Mouse (Mus musculus): ENCODE results near the gene Emilin1. TPM values are rescaled to one million over a fixed set of nuclear protein-coding genes. Genes with fewer than 3 reads are reported as not detected.

Gene Emilin1
- polyA plus RNA-seq, 1 experiment from 2014 or later = 12.3 TPM

- H3K9me3 ChIP-seq (replicated peaks; ENCODE audit: control insufficient read depth, low read length, poor library complexity, severe bottlenecking) = no peaks in the 10 kb centered on the region
- no peak overlapping the region for H3K4me3 ChIP-seq (ENCODE audit: low read depth, low read length)
- no peaks in the 10 kb centered on the region for H3K36me3 ChIP-seq (ENCODE audit: control insufficient read depth, insufficient read depth, low read length)
- H3K9ac ChIP-seq (ENCODE audit: low read depth, low read length) = no peak overlapping the region
- no peak overlapping the region for H3K27ac ChIP-seq (ENCODE audit: low read length)
- no peak for ATAC-seq
- H3K27me3 ChIP-seq (ENCODE audit: control insufficient read depth, insufficient read depth, low read depth, low read length) = no peaks in the 10 kb centered on the region
- H3K4me2 ChIP-seq (ENCODE audit: low read length) = no peak overlapping the region
- peaks cover 10% of the 10 kb centered on the region for H3K4me1 ChIP-seq (ENCODE audit: control insufficient read depth, insufficient read depth, low read length)
- WGBS = 53% methylated on average over 5 of the region's 5 CpGs
Measured at GRCm38 (mm10) chr5:30912156-30912555, 1.0 kb upstream of the Emilin1 start.

DNA sequence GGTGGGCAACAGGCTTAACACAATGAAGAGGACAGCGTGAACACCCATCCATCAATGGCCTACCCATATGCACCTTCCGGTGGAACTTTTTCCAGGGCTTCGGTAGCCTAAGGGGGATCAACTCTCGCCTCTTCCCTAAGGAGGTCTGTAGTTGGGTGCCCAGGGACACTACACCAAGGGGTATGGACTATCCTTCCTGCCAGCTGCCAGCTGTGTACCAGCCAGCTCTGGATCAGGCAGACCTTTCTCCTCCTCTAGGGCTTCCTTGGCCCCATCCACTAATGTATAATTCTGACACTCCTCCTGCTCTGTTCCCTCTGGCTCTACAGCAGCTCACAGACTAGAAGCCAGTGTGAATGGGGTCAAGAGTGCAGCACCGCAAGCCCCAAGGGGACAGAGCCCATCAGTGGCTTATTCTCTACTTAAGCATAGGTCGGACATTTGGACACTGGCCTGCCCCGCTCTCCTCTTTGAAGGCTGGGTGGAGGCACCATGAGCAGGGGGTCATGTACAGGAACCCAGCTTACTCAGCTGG is 966 bp downstream of the Emilin1 start:
- peak overlapping the region; percentile 31; the same call in 1 of the 2 replicates for H3K9ac ChIP-seq (ENCODE audit: low read depth, low read length)
- H3K27ac ChIP-seq (ENCODE audit: low read length) = peak overlapping the region; percentile 54
- H3K4me2 ChIP-seq (ENCODE audit: low read length) = peak overlapping the region; percentile 18; the same call in 1 of the 2 replicates
- no peak for ATAC-seq
- no peaks in the 10 kb centered on the region for H3K9me3 ChIP-seq (replicated peaks; ENCODE audit: control insufficient read depth, low read length, poor library complexity, severe bottlenecking)
- peak overlapping the region; percentile 4; the same call in 1 of the 2 replicates for H3K4me3 ChIP-seq (ENCODE audit: low read depth, low read length)
- H3K27me3 ChIP-seq (ENCODE audit: control insufficient read depth, insufficient read depth, low read depth, low read length) = no peaks in the 10 kb centered on the region
- 87% methylated on average over 7 of the region's 7 CpGs for WGBS
- peaks cover 4% of the 10 kb centered on the region for H3K4me1 ChIP-seq (ENCODE audit: control insufficient read depth, insufficient read depth, low read length)
- no peaks in the 10 kb centered on the region for H3K36me3 ChIP-seq (ENCODE audit: control insufficient read depth, insufficient read depth, low read length)

- Histone ChIP-seq H3K27me3 (ENCODE audit: control insufficient read depth, insufficient read depth, low read depth, low read length) (no peaks in the 10 kb centered on the region), H3K4me1 (ENCODE audit: control insufficient read depth, insufficient read depth, low read length) (peaks cover 4% of the 10 kb centered on the region), H3K4me3 (ENCODE audit: low read depth, low read length) (no peak overlapping the region), H3K4me2 (ENCODE audit: low read length) (no peak overlapping the region), H3K36me3 (ENCODE audit: control insufficient read depth, insufficient read depth, low read length) (no peaks in the 10 kb centered on the region), H3K9ac (ENCODE audit: low read depth, low read length) (no peak overlapping the region), H3K9me3 (replicated peaks; ENCODE audit: control insufficient read depth, low read length, poor library complexity, severe bottlenecking) (no peaks in the 10 kb centered on the region), H3K27ac (ENCODE audit: low read length) (no peak overlapping the region)
- WGBS = 85% methylated on average over 6 of the region's 6 CpGs
- no peak for ATAC-seq
Measured at GRCm38 (mm10) chr5:30914849-30915248, 1.6 kb downstream of the Emilin1 start.

DNA sequence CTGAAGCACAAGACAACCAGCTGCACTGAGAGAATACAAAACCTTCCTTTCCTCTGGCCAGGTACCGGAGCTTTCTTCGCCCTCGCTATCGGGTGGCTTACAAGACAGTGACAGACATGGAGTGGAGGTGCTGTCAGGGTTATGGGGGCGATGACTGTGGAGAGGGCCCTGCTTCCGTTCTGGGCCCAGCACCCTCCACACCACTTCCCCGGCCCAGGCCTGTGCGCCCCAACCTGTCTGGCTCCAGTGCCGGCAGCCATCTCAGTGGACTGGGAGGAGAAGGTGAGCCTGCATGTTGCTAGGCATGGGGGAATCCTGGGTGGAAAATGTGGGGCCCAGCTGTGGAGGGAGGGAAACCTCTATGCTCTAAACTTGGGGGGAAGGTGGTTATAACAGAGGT is 2.3 kb downstream of the Emilin1 start:
- no peaks in the 10 kb centered on the region for H3K36me3 ChIP-seq (ENCODE audit: control insufficient read depth, insufficient read depth, low read length)
- ATAC-seq = peak; percentile 40
- H3K4me3 ChIP-seq (ENCODE audit: low read depth, low read length) = no peak overlapping the region
- no peaks in the 10 kb centered on the region for H3K9me3 ChIP-seq (replicated peaks; ENCODE audit: control insufficient read depth, low read length, poor library complexity, severe bottlenecking)
- H3K9ac ChIP-seq (ENCODE audit: low read depth, low read length) = 0 out of 2 replicates have a peak overlapping the region, but pooled peaks have one; percentile 40
- no peak overlapping the region for H3K4me2 ChIP-seq (ENCODE audit: low read length)
- 65% methylated on average over 9 of the region's 9 CpGs for WGBS
- H3K4me1 ChIP-seq (ENCODE audit: control insufficient read depth, insufficient read depth, low read length) = peaks cover 4% of the 10 kb centered on the region
- H3K27me3 ChIP-seq (ENCODE audit: control insufficient read depth, insufficient read depth, low read depth, low read length) = no peaks in the 10 kb centered on the region
- H3K27ac ChIP-seq (ENCODE audit: low read length) = no peak overlapping the region

GRCm38 (mm10) chr5:30915974-30916433 is 2.8 kb downstream of the Emilin1 start:
- no peak overlapping the region for H3K9ac ChIP-seq (ENCODE audit: low read depth, low read length)
- no peaks in the 10 kb centered on the region for H3K36me3 ChIP-seq (ENCODE audit: control insufficient read depth, insufficient read depth, low read length)
- H3K4me3 ChIP-seq (ENCODE audit: low read depth, low read length) = no peak overlapping the region
- H3K9me3 ChIP-seq (replicated peaks; ENCODE audit: control insufficient read depth, low read length, poor library complexity, severe bottlenecking) = no peaks in the 10 kb centered on the region
- H3K27ac ChIP-seq (ENCODE audit: low read length) = peak overlapping the region; percentile 25; the same call in 1 of the 2 replicates
- peak overlapping the region; percentile 28 for H3K4me2 ChIP-seq (ENCODE audit: low read length)
- ATAC-seq = peak; percentile 88
- 4% methylated on average over 7 of the region's 7 CpGs for WGBS
- H3K4me1 ChIP-seq (ENCODE audit: control insufficient read depth, insufficient read depth, low read length) = peaks cover 4% of the 10 kb centered on the region
- no peaks in the 10 kb centered on the region for H3K27me3 ChIP-seq (ENCODE audit: control insufficient read depth, insufficient read depth, low read depth, low read length)

DNA sequence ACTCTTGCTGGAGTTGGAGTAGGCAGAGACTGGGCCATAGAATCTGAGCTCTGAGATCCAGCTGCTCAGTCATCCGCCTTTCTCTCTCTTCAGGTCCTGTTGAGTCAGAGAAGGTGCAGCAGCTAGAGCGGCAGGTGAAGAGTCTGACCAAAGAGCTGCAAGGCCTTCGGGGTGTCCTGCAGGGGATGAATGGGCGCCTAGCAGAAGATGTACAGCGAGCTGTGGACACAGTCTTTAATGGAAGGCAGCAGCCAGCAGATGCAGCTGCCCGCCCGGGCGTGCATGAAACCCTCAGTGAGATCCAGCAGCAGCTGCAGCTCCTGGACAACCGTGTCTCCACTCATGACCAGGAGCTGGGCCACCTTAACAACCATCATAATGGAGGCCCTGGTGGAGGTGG is 3.6 kb downstream of the Emilin1 start:
- Histone ChIP-seq H3K36me3 (ENCODE audit: control insufficient read depth, insufficient read depth, low read length) (no peaks in the 10 kb centered on the region), H3K9ac (ENCODE audit: low read depth, low read length) (peak overlapping the region; percentile 30; the same call in 1 of the 2 replicates), H3K27me3 (ENCODE audit: control insufficient read depth, insufficient read depth, low read depth, low read length) (no peaks in the 10 kb centered on the region), H3K4me2 (ENCODE audit: low read length) (no peak overlapping the region), H3K4me3 (ENCODE audit: low read depth, low read length) (no peak overlapping the region), H3K27ac (ENCODE audit: low read length) (no peak overlapping the region), H3K4me1 (ENCODE audit: control insufficient read depth, insufficient read depth, low read length) (peaks cover 5% of the 10 kb centered on the region), H3K9me3 (replicated peaks; ENCODE audit: control insufficient read depth, low read length, poor library complexity, severe bottlenecking) (no peaks in the 10 kb centered on the region)
- ATAC-seq = no peak
- 94% methylated on average over 9 of the region's 9 CpGs for WGBS

DNA sequence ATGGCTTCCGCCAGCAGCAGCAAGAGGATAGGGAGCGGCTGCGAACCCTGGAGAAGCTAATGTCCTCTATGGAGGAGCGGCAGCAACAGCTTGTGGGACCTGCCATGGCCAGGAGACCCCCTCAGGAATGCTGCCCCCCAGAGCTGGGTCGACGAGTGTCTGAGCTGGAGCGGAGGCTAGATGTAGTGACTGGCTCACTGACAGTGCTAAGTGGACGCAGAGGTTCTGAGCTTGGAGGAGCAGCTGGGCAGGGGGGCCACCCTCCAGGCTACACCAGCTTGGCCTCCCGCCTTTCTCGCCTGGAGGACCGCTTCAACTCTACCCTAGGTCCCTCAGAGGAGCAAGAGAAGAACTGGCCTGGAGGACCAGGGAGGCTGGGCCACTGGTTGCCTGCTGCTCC is 4.1 kb downstream of the Emilin1 start:
- 94% methylated on average over 11 of the region's 11 CpGs for WGBS
- H3K9ac ChIP-seq (ENCODE audit: low read depth, low read length) = peak overlapping the region; percentile 30; the same call in 1 of the 2 replicates

DNA sequence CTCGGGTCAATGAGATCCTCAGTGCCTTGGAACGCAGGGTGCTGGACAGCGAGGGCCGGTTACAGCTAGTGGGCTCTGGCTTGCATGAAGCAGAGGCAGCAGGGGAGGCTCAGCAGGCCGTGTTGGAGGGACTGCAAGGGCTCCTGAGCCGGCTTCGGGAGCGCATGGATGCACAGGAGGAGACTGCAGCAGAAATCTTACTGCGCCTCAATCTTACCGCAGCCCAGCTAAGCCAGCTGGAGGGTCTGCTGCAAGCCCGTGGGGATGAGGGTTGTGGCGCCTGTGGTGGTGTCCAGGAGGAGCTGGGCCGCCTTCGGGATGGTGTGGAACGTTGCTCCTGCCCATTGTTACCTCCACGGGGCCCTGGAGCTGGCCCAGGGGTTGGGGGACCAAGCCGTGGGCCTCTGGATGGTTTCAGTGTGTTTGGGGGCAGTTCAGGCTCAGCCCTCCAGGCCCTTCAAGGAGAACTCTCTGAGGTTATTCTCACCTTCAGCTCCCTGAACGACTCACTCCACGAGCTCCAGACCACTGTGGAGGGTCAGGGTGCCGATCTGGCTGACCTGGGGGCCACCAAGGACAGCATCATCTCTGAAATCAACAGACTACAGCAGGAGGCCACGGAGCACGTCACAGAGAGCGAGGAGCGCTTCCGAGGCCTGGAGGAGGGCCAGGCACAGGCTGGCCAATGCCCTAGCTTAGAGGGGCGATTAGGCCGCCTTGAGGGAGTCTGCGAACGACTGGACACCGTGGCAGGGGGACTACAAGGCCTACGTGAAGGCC is 4.9 kb downstream of the Emilin1 start:
- WGBS = 84% methylated on average over 31 of the region's 31 CpGs
- H3K27ac ChIP-seq (ENCODE audit: low read length) = no peak overlapping the region
- H3K36me3 ChIP-seq (ENCODE audit: control insufficient read depth, insufficient read depth, low read length) = no peaks in the 10 kb centered on the region
- 0 out of 2 replicates have a peak overlapping the region, but pooled peaks have one; percentile 14 for H3K9ac ChIP-seq (ENCODE audit: low read depth, low read length)
- H3K4me3 ChIP-seq (ENCODE audit: low read depth, low read length) = no peak overlapping the region
- no peak for ATAC-seq
- H3K27me3 ChIP-seq (ENCODE audit: control insufficient read depth, insufficient read depth, low read depth, low read length) = no peaks in the 10 kb centered on the region
- H3K4me2 ChIP-seq (ENCODE audit: low read length) = no peak overlapping the region
- peaks cover 15% of the 10 kb centered on the region for H3K4me1 ChIP-seq (ENCODE audit: control insufficient read depth, insufficient read depth, low read length)
- H3K9me3 ChIP-seq (replicated peaks; ENCODE audit: control insufficient read depth, low read length, poor library complexity, severe bottlenecking) = no peaks in the 10 kb centered on the region

More for the DNA sequence above, 4.1 kb downstream of the Emilin1 start:
- H3K4me1 ChIP-seq (ENCODE audit: control insufficient read depth, insufficient read depth, low read length) = peaks cover 10% of the 10 kb centered on the region
- H3K4me2 ChIP-seq (ENCODE audit: low read length) = no peak overlapping the region
- no peaks in the 10 kb centered on the region for H3K27me3 ChIP-seq (ENCODE audit: control insufficient read depth, insufficient read depth, low read depth, low read length)
- no peaks in the 10 kb centered on the region for H3K9me3 ChIP-seq (replicated peaks; ENCODE audit: control insufficient read depth, low read length, poor library complexity, severe bottlenecking)
- no peak for ATAC-seq
- H3K4me3 ChIP-seq (ENCODE audit: low read depth, low read length) = no peak overlapping the region
- H3K36me3 ChIP-seq (ENCODE audit: control insufficient read depth, insufficient read depth, low read length) = no peaks in the 10 kb centered on the region
- H3K27ac ChIP-seq (ENCODE audit: low read length) = no peak overlapping the region

DNA sequence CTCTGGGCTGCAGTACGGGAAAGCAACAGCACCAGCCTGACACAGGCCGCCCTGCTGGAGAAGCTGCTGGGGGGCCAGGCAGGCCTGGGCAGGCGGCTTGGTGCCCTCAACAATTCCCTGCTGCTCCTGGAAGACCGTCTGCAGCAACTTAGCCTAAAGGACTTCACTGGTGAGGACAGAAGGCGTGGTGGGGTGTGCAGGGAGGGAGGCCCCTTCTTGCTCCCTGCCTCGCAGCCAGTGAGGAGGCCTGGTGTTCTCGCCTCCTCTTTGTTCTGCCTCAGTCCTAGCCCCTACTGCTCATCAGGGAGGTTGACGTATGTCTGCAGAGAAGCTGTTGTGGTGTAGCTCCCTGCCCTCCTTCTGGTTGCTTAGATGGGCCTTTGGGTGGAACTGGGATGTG is 5.5 kb downstream of the Emilin1 start:
- peaks cover 15% of the 10 kb centered on the region for H3K4me1 ChIP-seq (ENCODE audit: control insufficient read depth, insufficient read depth, low read length)
- 0 out of 2 replicates have a peak overlapping the region, but pooled peaks have one; percentile 14 for H3K9ac ChIP-seq (ENCODE audit: low read depth, low read length)
- no peaks in the 10 kb centered on the region for H3K36me3 ChIP-seq (ENCODE audit: control insufficient read depth, insufficient read depth, low read length)
- no peak overlapping the region for H3K27ac ChIP-seq (ENCODE audit: low read length)
- 88% methylated on average over 8 of the region's 8 CpGs for WGBS
- no peak overlapping the region for H3K4me2 ChIP-seq (ENCODE audit: low read length)
- no peaks in the 10 kb centered on the region for H3K27me3 ChIP-seq (ENCODE audit: control insufficient read depth, insufficient read depth, low read depth, low read length)
- ATAC-seq = no peak
- no peak overlapping the region for H3K4me3 ChIP-seq (ENCODE audit: low read depth, low read length)
- H3K9me3 ChIP-seq (replicated peaks; ENCODE audit: control insufficient read depth, low read length, poor library complexity, severe bottlenecking) = no peaks in the 10 kb centered on the region
